Mouse (Mus musculus) embryonic facial prominence, embryonic 11.5 days (tissue): ENCODE measurements around the gene Zfp462. TPM values are rescaled to one million over a fixed set of nuclear protein-coding genes. Genes with fewer than 3 reads are reported as not detected.

Experiments used
- ATAC-seq: fragments of 200-750 bp; cut with Nextera tagmentation; replicated peaks from 2 replicates; pipeline ENCODE4 v1.8.0; 2017; ENCODE audit warnings: low read depth; ENCODE audit not compliant: insufficient number of reproducible peaks, low FRiP score, low TSS enrichment
- DNase-seq: peaks from one replicate; pipeline ENCODE4 v3.0.0-alpha.2; 2015; ENCODE audit warnings: low spot score
- H3K27ac ChIP-seq: fragments of 300-500 bp; sonication (generic); replicated peaks from 2 replicates; pipeline ENCODE4 v1.5.1; 2014; ENCODE audit warnings: mild to moderate bottlenecking, low read depth, low read length, control low read depth
- H3K27me3 ChIP-seq: fragments of 300-500 bp; sonication (generic); 2 replicates; pipeline ENCODE4 v1.6.1; 2014; ENCODE audit warnings: mild to moderate bottlenecking, low read length, moderate library complexity, mixed read lengths; ENCODE audit not compliant: control insufficient read depth, insufficient read depth
- H3K36me3 ChIP-seq: fragments of 300-500 bp; sonication (generic); replicated peaks from 2 replicates; pipeline ENCODE4 v1.6.1; 2014; ENCODE audit warnings: low read depth, mild to moderate bottlenecking, low read length, moderate library complexity, mixed read lengths; ENCODE audit not compliant: control insufficient read depth, insufficient read depth
- H3K4me1 ChIP-seq: fragments of 300-500 bp; sonication (generic); 2 replicates; pipeline ENCODE4 v1.6.1; 2014; ENCODE audit warnings: low read length, mixed read lengths; ENCODE audit not compliant: control insufficient read depth, insufficient read depth
- H3K4me2 ChIP-seq: fragments of 300-500 bp; sonication (generic); 2 replicates; pipeline ENCODE4 v1.6.1; 2014; ENCODE audit warnings: low read depth, mild to moderate bottlenecking, control low read depth, low read length, moderate library complexity
- H3K4me3 ChIP-seq: fragments of 300-500 bp; sonication (generic); 2 replicates; pipeline ENCODE4 v1.5.1; 2014; ENCODE audit warnings: low read depth, low read length, control low read depth
- H3K9ac ChIP-seq: fragments of 300-500 bp; sonication (generic); replicated peaks from 2 replicates; pipeline ENCODE4 v1.6.1; 2014; ENCODE audit warnings: mild to moderate bottlenecking, control low read depth, low read length
- H3K9me3 ChIP-seq: fragments of 300-500 bp; sonication (generic); replicated peaks from 2 replicates; pipeline ENCODE4 v1.6.1; 2016; ENCODE audit warnings: mild to moderate bottlenecking, low read length, inconsistent platforms, mixed read lengths; ENCODE audit not compliant: control insufficient read depth
- WGBS: fragments of 180-500 bp; shearing (Covaris S2); extraction: QIAGEN DNeasy Blood & Tissue Kit; methylation state at CpG from one replicate; pipeline ENCODE4 v1.1.7; 2014; 5-methylcytosine and 5-hydroxymethylcytosine counted together
- polyA plus RNA-seq: library from polyadenylated mRNA; unstranded; fragments of >200 nt; fragmentation: Nextera tagmentation; extraction: Ambion mirVana; gene quantifications from 2 replicates; pipeline ENCODE4 v1.2.1, GENCODE M21; 2014

Zfp462 gene
- polyA plus RNA-seq, 1 experiment from 2014 or later, result 16.9 TPM

- Histone ChIP-seq H3K27me3 (no peaks in the 10 kb centered on the region), H3K9me3 (no peaks in the 10 kb centered on the region), H3K4me1 (peaks cover 6% of the 10 kb centered on the region), H3K9ac (no peak overlapping the region), H3K4me2 (no peak overlapping the region), H3K4me3 (no peak overlapping the region), H3K27ac (no peak overlapping the region), H3K36me3 (no peaks in the 10 kb centered on the region)
- ATAC-seq (no peak), DNase-seq (no peak)
- WGBS, result 91% methylated on average over 12 of the region's 12 CpGs
Observed at GRCm38 (mm10) chr4:54969671-54970295, 24.9 kb downstream of the Zfp462 start.

DNA sequence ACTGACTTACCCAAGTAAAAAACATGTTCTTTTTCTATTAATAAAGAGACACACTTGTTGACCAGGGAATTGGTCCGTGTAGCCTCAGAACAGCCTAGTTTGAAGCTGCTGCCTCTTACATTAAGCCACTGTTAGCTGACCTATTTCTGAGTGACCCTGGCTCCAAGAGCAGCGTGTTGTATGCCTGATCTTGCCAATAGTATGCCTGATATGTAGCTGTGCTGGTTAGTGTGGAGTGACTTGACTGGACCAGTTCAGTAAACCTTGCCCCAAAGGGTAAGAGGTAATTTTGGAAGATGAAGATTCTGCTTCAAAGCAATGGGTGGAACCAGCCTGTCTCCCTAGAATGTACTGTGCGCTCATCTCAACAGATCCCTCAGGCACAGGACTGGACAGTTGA is 26.5 kb downstream of the Zfp462 start:
- Histone ChIP-seq H3K27ac (no peak overlapping the region), H3K4me1 (no peaks in the 10 kb centered on the region; the same call in 1 of the 2 replicates), H3K9me3 (no peaks in the 10 kb centered on the region), H3K36me3 (no peaks in the 10 kb centered on the region), H3K4me2 (no peak overlapping the region), H3K4me3 (no peak overlapping the region), H3K27me3 (no peaks in the 10 kb centered on the region), H3K9ac (no peak overlapping the region)
- ATAC-seq (no peak), DNase-seq (no peak)
- WGBS, result 90% methylated on average over 3 of the region's 3 CpGs

DNA sequence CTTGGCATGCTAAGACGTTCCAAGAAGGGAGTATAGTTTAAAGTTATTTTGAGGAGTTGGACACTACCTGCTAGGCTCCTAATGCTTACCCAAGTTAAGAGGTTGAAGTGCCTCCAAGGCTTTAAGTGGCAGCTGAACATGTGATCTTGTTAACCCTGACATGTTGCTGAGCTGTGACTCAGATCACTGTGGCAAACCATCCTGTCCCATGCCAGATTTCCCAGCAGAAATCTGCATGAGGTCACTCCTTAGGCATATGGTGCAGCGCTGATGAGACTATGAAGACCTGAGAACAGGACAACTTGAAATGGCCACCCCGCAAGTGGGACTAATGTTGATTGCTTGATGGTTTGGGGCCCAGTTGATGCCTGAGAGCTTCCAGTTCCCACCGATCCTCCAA is 27.2 kb downstream of the Zfp462 start:
- H3K36me3 ChIP-seq, result no peaks in the 10 kb centered on the region
- no peaks in the 10 kb centered on the region for H3K4me1 ChIP-seq
- H3K4me3 ChIP-seq, result no peak overlapping the region
- 92% methylated on average over 4 of the region's 4 CpGs for WGBS
- H3K9me3 ChIP-seq, result no peaks in the 10 kb centered on the region
- no peak overlapping the region for H3K9ac ChIP-seq
- no peak overlapping the region for H3K27ac ChIP-seq
- ATAC-seq (no peak), DNase-seq (no peak)
- no peaks in the 10 kb centered on the region for H3K27me3 ChIP-seq
- no peak overlapping the region for H3K4me2 ChIP-seq

- no peak overlapping the region for H3K4me3 ChIP-seq
- H3K9ac ChIP-seq, result no peak overlapping the region
- H3K4me2 ChIP-seq, result no peak overlapping the region
- H3K27ac ChIP-seq, result no peak overlapping the region
- no peaks in the 10 kb centered on the region for H3K9me3 ChIP-seq
- DNase-seq (no peak), ATAC-seq (no peak)
- H3K4me1 ChIP-seq, result no peaks in the 10 kb centered on the region
- 81% methylated on average over 8 of the region's 8 CpGs for WGBS
- H3K36me3 ChIP-seq, result no peaks in the 10 kb centered on the region
- no peaks in the 10 kb centered on the region for H3K27me3 ChIP-seq
Observed at GRCm38 (mm10) chr4:54972827-54973560, 28.1 kb downstream of the Zfp462 start.

GRCm38 (mm10) chr4:54979771-54980472 is 35.1 kb downstream of the Zfp462 start:
- ATAC-seq, result no peak
- Histone ChIP-seq H3K27me3 (no peaks in the 10 kb centered on the region), H3K9me3 (no peaks in the 10 kb centered on the region), H3K36me3 (no peaks in the 10 kb centered on the region), H3K4me1 (no peaks in the 10 kb centered on the region), H3K4me3 (no peak overlapping the region), H3K9ac (no peak overlapping the region), H3K4me2 (no peak overlapping the region), H3K27ac (no peak overlapping the region)
- peak; percentile 52 for DNase-seq
- WGBS, result 70% methylated on average over 13 of the region's 13 CpGs

GRCm38 (mm10) chr4:54984502-54984901 is 39.7 kb downstream of the Zfp462 start:
- no peak overlapping the region for H3K4me2 ChIP-seq
- ATAC-seq (no peak), DNase-seq (no peak)
- no peak overlapping the region for H3K9ac ChIP-seq
- 90% methylated on average over 2 of the region's 2 CpGs for whole genome bisulfite sequencing
- H3K9me3 ChIP-seq, result no peaks in the 10 kb centered on the region
- H3K4me1 ChIP-seq, result no peaks in the 10 kb centered on the region
- no peak overlapping the region for H3K27ac ChIP-seq
- no peaks in the 10 kb centered on the region for H3K36me3 ChIP-seq
- no peak overlapping the region for H3K4me3 ChIP-seq
- no peaks in the 10 kb centered on the region for H3K27me3 ChIP-seq

- no peak for DNase-seq
- no peak overlapping the region for H3K4me3 ChIP-seq
- H3K4me1 ChIP-seq, result no peaks in the 10 kb centered on the region
- H3K9me3 ChIP-seq, result no peaks in the 10 kb centered on the region
- 87% methylated on average over 4 of the region's 4 CpGs for WGBS
- no peaks in the 10 kb centered on the region for H3K36me3 ChIP-seq
- no peak overlapping the region for H3K4me2 ChIP-seq
- H3K27me3 ChIP-seq, result no peaks in the 10 kb centered on the region
- ATAC-seq, result no peak
- no peak overlapping the region for H3K9ac ChIP-seq
- no peak overlapping the region for H3K27ac ChIP-seq
Observed at GRCm38 (mm10) chr4:54986671-54987070, 41.8 kb downstream of the Zfp462 start.

DNA sequence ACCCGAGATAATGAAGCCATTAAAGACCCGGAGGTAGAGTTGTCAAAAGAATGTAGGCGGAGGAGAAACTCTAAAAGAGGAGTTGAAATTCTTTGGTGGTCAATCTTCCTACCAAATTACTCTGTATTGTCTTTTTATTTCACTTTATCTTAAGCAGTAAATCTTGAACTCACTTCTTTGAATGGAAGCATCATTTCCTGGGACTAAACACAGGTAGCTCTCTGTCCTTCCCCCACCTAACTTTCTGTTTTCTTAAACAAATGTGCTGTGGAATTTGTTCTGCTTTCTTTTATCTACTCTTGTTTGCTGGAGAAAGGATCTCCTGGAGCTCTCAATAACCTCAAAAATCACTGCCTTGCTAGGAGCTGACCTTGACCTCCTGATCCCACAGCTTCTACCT is 42.4 kb downstream of the Zfp462 start:
- DNase-seq, result no peak

More for the DNA sequence above, 42.4 kb downstream of the Zfp462 start:
- H3K4me1 ChIP-seq, result no peaks in the 10 kb centered on the region
- H3K36me3 ChIP-seq, result no peaks in the 10 kb centered on the region
- no peak overlapping the region for H3K27ac ChIP-seq
- no peak overlapping the region for H3K4me3 ChIP-seq
- H3K27me3 ChIP-seq, result no peaks in the 10 kb centered on the region
- ATAC-seq, result no peak
- WGBS, result 51% methylated on average over 3 of the region's 3 CpGs
- no peaks in the 10 kb centered on the region for H3K9me3 ChIP-seq
- H3K9ac ChIP-seq, result no peak overlapping the region
- H3K4me2 ChIP-seq, result no peak overlapping the region
